Mouse (Mus musculus) forebrain, embryonic 16.5 days (tissue): ENCODE data around the gene Neurl1a. TPM values are rescaled to one million over a fixed set of nuclear protein-coding genes. Genes with fewer than 3 reads are reported as not detected.
A peak's percentile ranks its signal among the peaks of the same experiment; 100 is the strongest.

ENCODE experiments used
- ATAC-seq: fragments of 200-750 bp; cut with Nextera tagmentation; 2 replicates; pipeline ENCODE4 v1.8.0; 2017; ENCODE audit warnings: mild to moderate bottlenecking, moderate library complexity
- H3K27ac ChIP-seq: fragments of 300-500 bp; sonication (generic); 2 replicates; pipeline ENCODE4 v1.5.1; 2014; ENCODE audit warnings: low read length, control low read depth
- H3K27me3 ChIP-seq: fragments of 300-500 bp; sonication (generic); replicated peaks from 2 replicates; pipeline ENCODE4 v1.6.1; 2014; ENCODE audit warnings: low read length; ENCODE audit not compliant: control insufficient read depth, insufficient read depth
- H3K36me3 ChIP-seq: fragments of 300-500 bp; sonication (generic); 2 replicates; pipeline ENCODE4 v1.6.1; 2014; ENCODE audit not compliant: control insufficient read depth, insufficient read depth
- H3K4me1 ChIP-seq: fragments of 300-500 bp; sonication (generic); replicated peaks from 2 replicates; pipeline ENCODE4 v1.6.1; 2014; ENCODE audit warnings: low read length; ENCODE audit not compliant: control insufficient read depth, insufficient read depth
- H3K4me2 ChIP-seq: fragments of 300-500 bp; sonication (generic); 2 replicates; pipeline ENCODE4 v1.6.1; 2014; ENCODE audit warnings: mild to moderate bottlenecking, low read length, control low read depth
- H3K4me3 ChIP-seq: fragments of 300-500 bp; sonication (generic); replicated peaks from 2 replicates; pipeline ENCODE4 v1.5.1; 2014; ENCODE audit warnings: mild to moderate bottlenecking, low read length, control low read depth
- H3K9ac ChIP-seq: fragments of 300-500 bp; sonication (generic); replicated peaks from 2 replicates; pipeline ENCODE4 v1.6.1; 2014; ENCODE audit warnings: low read depth, low read length, control low read depth
- H3K9me3 ChIP-seq: fragments of 300-500 bp; sonication (generic); 2 replicates; pipeline ENCODE4 v1.6.1; 2016; ENCODE audit warnings: low read length; ENCODE audit not compliant: control insufficient read depth
- WGBS: fragments of 180-500 bp; shearing (Covaris S2); extraction: QIAGEN DNeasy Blood & Tissue Kit; methylation state at CpG from one replicate; pipeline ENCODE4 v1.1.7; 2014; 5-methylcytosine and 5-hydroxymethylcytosine counted together
- polyA plus RNA-seq: library from polyadenylated mRNA; unstranded; fragments of >200 nt; fragmentation: Nextera tagmentation; extraction: Ambion mirVana; gene quantifications from 2 replicates; pipeline ENCODE4 v1.2.1, GENCODE M21; 2015

Gene Neurl1a
- polyA plus RNA-seq, 1 experiment from 2014 or later, result 11.0 TPM

GRCm38 (mm10) chr19:47219622-47220021 lies 41.0 kb downstream of the Neurl1a start:
- Histone ChIP-seq H3K27ac (no peak overlapping the region), H3K9ac (no peak overlapping the region), H3K4me1 (peaks cover 7% of the 10 kb centered on the region), H3K36me3 (no peaks in the 10 kb centered on the region), H3K27me3 (no peaks in the 10 kb centered on the region), H3K4me3 (no peak overlapping the region), H3K9me3 (no peaks in the 10 kb centered on the region), H3K4me2 (no peak overlapping the region)
- no peak for ATAC-seq
- WGBS, result 84% methylated on average over 4 of the region's 4 CpGs

- WGBS, result 91% methylated on average over 2 of the region's 2 CpGs
- Histone ChIP-seq H3K27me3 (no peaks in the 10 kb centered on the region), H3K27ac (no peak overlapping the region), H3K4me1 (peaks cover 7% of the 10 kb centered on the region), H3K36me3 (no peaks in the 10 kb centered on the region), H3K4me3 (no peak overlapping the region), H3K9me3 (no peaks in the 10 kb centered on the region), H3K9ac (no peak overlapping the region), H3K4me2 (no peak overlapping the region)
- ATAC-seq, result no peak
Observed at GRCm38 (mm10) chr19:47220232-47220631, 41.6 kb downstream of the Neurl1a start.

GRCm38 (mm10) chr19:47221006-47221405 lies 42.4 kb downstream of the Neurl1a start:
- Histone ChIP-seq H3K36me3 (no peaks in the 10 kb centered on the region), H3K4me3 (no peak overlapping the region), H3K9me3 (no peaks in the 10 kb centered on the region), H3K27ac (no peak overlapping the region), H3K9ac (no peak overlapping the region), H3K27me3 (no peaks in the 10 kb centered on the region), H3K4me2 (no peak overlapping the region), H3K4me1 (peaks cover 7% of the 10 kb centered on the region)
- ATAC-seq, result no peak
- 83% methylated on average over 4 of the region's 4 CpGs for WGBS

GRCm38 (mm10) chr19:47221500-47222153 lies 43.0 kb downstream of the Neurl1a start:
- Histone ChIP-seq H3K4me1 (peaks cover 7% of the 10 kb centered on the region), H3K36me3 (no peaks in the 10 kb centered on the region), H3K4me2 (no peak overlapping the region), H3K9me3 (no peaks in the 10 kb centered on the region), H3K27ac (no peak overlapping the region), H3K4me3 (no peak overlapping the region), H3K27me3 (no peaks in the 10 kb centered on the region), H3K9ac (no peak overlapping the region)
- no peak for ATAC-seq
- 69% methylated on average over 7 of the region's 7 CpGs for WGBS

GRCm38 (mm10) chr19:47222154-47222840 lies 43.7 kb downstream of the Neurl1a start:
- 0 out of 2 replicates have a peak, but pooled peaks have one; percentile 36 for ATAC-seq
- Histone ChIP-seq H3K27me3 (no peaks in the 10 kb centered on the region), H3K4me1 (peaks cover 7% of the 10 kb centered on the region), H3K9ac (no peak overlapping the region), H3K36me3 (no peaks in the 10 kb centered on the region), H3K4me3 (no peak overlapping the region), H3K27ac (no peak overlapping the region), H3K4me2 (no peak overlapping the region), H3K9me3 (no peaks in the 10 kb centered on the region)
- 85% methylated on average over 8 of the region's 8 CpGs for WGBS

GRCm38 (mm10) chr19:47222841-47223557 lies 44.4 kb downstream of the Neurl1a start:
- Histone ChIP-seq H3K4me2 (no peak overlapping the region), H3K9me3 (no peaks in the 10 kb centered on the region), H3K27ac (no peak overlapping the region), H3K9ac (no peak overlapping the region), H3K4me3 (no peak overlapping the region), H3K4me1 (peaks cover 7% of the 10 kb centered on the region), H3K27me3 (no peaks in the 10 kb centered on the region), H3K36me3 (no peaks in the 10 kb centered on the region)
- no peak for ATAC-seq
- WGBS, result 74% methylated on average over 15 of the region's 15 CpGs

- no peak for ATAC-seq
- no peaks in the 10 kb centered on the region for H3K36me3 ChIP-seq
- no peak overlapping the region for H3K4me2 ChIP-seq
- no peak overlapping the region for H3K4me3 ChIP-seq
- 80% methylated on average over 4 of the region's 4 CpGs for WGBS
- no peak overlapping the region for H3K9ac ChIP-seq
- H3K27me3 ChIP-seq, result no peaks in the 10 kb centered on the region
- H3K4me1 ChIP-seq, result peaks cover 16% of the 10 kb centered on the region
- no peak overlapping the region for H3K27ac ChIP-seq
- no peaks in the 10 kb centered on the region for H3K9me3 ChIP-seq
Observed at GRCm38 (mm10) chr19:47224743-47225142, 46.1 kb downstream of the Neurl1a start.

GRCm38 (mm10) chr19:47225791-47226190 lies 47.2 kb downstream of the Neurl1a start:
- H3K36me3 ChIP-seq, result no peaks in the 10 kb centered on the region
- H3K27me3 ChIP-seq, result no peaks in the 10 kb centered on the region
- no peak for ATAC-seq
- no peak overlapping the region for H3K4me2 ChIP-seq
- 90% methylated on average over 5 of the region's 5 CpGs for WGBS
- no peak overlapping the region for H3K27ac ChIP-seq
- H3K4me3 ChIP-seq, result no peak overlapping the region
- H3K9ac ChIP-seq, result no peak overlapping the region
- no peaks in the 10 kb centered on the region for H3K9me3 ChIP-seq
- H3K4me1 ChIP-seq, result peaks cover 16% of the 10 kb centered on the region

GRCm38 (mm10) chr19:47228725-47229252 lies 50.2 kb downstream of the Neurl1a start:
- Histone ChIP-seq H3K4me3 (no peak overlapping the region), H3K36me3 (no peaks in the 10 kb centered on the region), H3K9ac (no peak overlapping the region; the same call in 1 of the 2 replicates), H3K4me1 (peaks cover 9% of the 10 kb centered on the region), H3K4me2 (peak overlapping the region; percentile 33), H3K27me3 (no peaks in the 10 kb centered on the region), H3K27ac (no peak overlapping the region), H3K9me3 (no peaks in the 10 kb centered on the region)
- 11% methylated on average over 14 of the region's 17 CpGs for WGBS
- 0 out of 2 replicates have a peak, but pooled peaks have one; percentile 28 for ATAC-seq
